Mouse (Mus musculus) erythroid progenitor cell, adult 5-6 weeks (primary cell): ENCODE measurements around the gene Zfp14. TPM values are rescaled to one million over a fixed set of nuclear protein-coding genes. Genes with fewer than 3 reads are reported as not detected.

ENCODE experiments used
- ATAC-seq: replicated peaks from 2 replicates; pipeline ENCODE4 v1.8.0; 2016; ENCODE audit warnings: moderate number of reproducible peaks, mild to moderate bottlenecking, moderate TSS enrichment, inconsistent platforms; ENCODE audit not compliant: poor library complexity, low FRiP score, severe bottlenecking
- total RNA-seq, 2 experiments: library from RNA; stranded (forward) in 1 of 2; stranded (reverse) in 1 of 2; fragments of 150-400 nt in 1 of 2; fragments of 186-747, 209-891 nt in 1 of 2; gene quantifications; 2 replicates each; pipeline versions ENCODE4 v1.2.3 to v1.2.4; 2015 to 2017; ENCODE audit warnings: low replicate concordance in 2 of 2

Zfp14 gene
- total RNA-seq, 2 experiments from 2014 or later, result not detected

GRCm38 (mm10) chr7:30031379-30031778, 19.8 kb downstream of the Zfp14 start:
- no peak for ATAC-seq

GRCm38 (mm10) chr7:30030677-30031076, 20.5 kb downstream of the Zfp14 start:
- no peak for ATAC-seq

GRCm38 (mm10) chr7:30028572-30028971, 22.6 kb downstream of the Zfp14 start:
- no peak for ATAC-seq

- no peak for ATAC-seq
These were observed 23.8 kb downstream of the Zfp14 start for GRCm38 (mm10) chr7:30027331-30027730.

GRCm38 (mm10) chr7:30025358-30025757, 25.8 kb downstream of the Zfp14 start:
- no peak for ATAC-seq

- ATAC-seq, result peak; percentile 97
These were observed 27.4 kb downstream of the Zfp14 start for GRCm38 (mm10) chr7:30023800-30024199.

- 0 out of 2 replicates have a peak, but pooled peaks have one; percentile 5 for ATAC-seq
These were observed 27.9 kb downstream of the Zfp14 start for GRCm38 (mm10) chr7:30023324-30023723.

GRCm38 (mm10) chr7:30019543-30019942, 31.6 kb downstream of the Zfp14 start:
- no peak for ATAC-seq

GRCm38 (mm10) chr7:30017226-30017625, 34.0 kb downstream of the Zfp14 start:
- no peak for ATAC-seq

- peak; percentile 78 for ATAC-seq
These were observed 38.2 kb downstream of the Zfp14 start for GRCm38 (mm10) chr7:30012956-30013363.

- no peak for ATAC-seq
These were observed 40.5 kb downstream of the Zfp14 start for GRCm38 (mm10) chr7:30010551-30011195.

GRCm38 (mm10) chr7:30009321-30010085, 41.7 kb downstream of the Zfp14 start:
- ATAC-seq, result no peak

GRCm38 (mm10) chr7:30008020-30008690, 43.0 kb downstream of the Zfp14 start:
- ATAC-seq, result no peak

GRCm38 (mm10) chr7:30007601-30008000, 43.6 kb downstream of the Zfp14 start:
- ATAC-seq, result no peak

GRCm38 (mm10) chr7:30000601-30001000, 50.6 kb downstream of the Zfp14 start:
- no peak for ATAC-seq

- ATAC-seq, result no peak
These were observed 56.0 kb downstream of the Zfp14 start for GRCm38 (mm10) chr7:29995134-29995533.

- ATAC-seq, result no peak
These were observed 57.8 kb downstream of the Zfp14 start for GRCm38 (mm10) chr7:29993340-29993739.

GRCm38 (mm10) chr7:29992698-29993097, 58.5 kb downstream of the Zfp14 start:
- ATAC-seq, result no peak

- ATAC-seq, result no peak
These were observed 62.1 kb downstream of the Zfp14 start for GRCm38 (mm10) chr7:29989031-29989430.

GRCm38 (mm10) chr7:29987551-29987950, 63.6 kb downstream of the Zfp14 start:
- no peak for ATAC-seq
